Mouse (Mus musculus) intestine, postnatal 0 days (tissue): Measurements from ENCODE around the gene Ddx19b. TPM values are rescaled to one million over a fixed set of nuclear protein-coding genes. Genes with fewer than 3 reads are reported as not detected.

ENCODE experiments used
- ATAC-seq: fragments of 200-750 bp; cut with Nextera tagmentation; 2 replicates; pipeline ENCODE4 v1.8.0; 2017; ENCODE audit warnings: mild to moderate bottlenecking, moderate TSS enrichment, moderate library complexity
- H3K27ac ChIP-seq: fragments of 300-500 bp; sonication (generic); 2 replicates; pipeline ENCODE4 v1.5.1; 2014; ENCODE audit warnings: mild to moderate bottlenecking, low read depth, low read length, moderate library complexity
- H3K27me3 ChIP-seq: fragments of 300-500 bp; sonication (generic); replicated peaks from 2 replicates; pipeline ENCODE4 v1.6.1; 2014; ENCODE audit warnings: low read length, mixed read lengths; ENCODE audit not compliant: control insufficient read depth, insufficient read depth
- H3K36me3 ChIP-seq: fragments of 300-500 bp; sonication (generic); 2 replicates; pipeline ENCODE4 v1.6.1; 2014; ENCODE audit warnings: mild to moderate bottlenecking, moderate library complexity; ENCODE audit not compliant: control insufficient read depth, insufficient read depth
- H3K4me1 ChIP-seq: fragments of 300-500 bp; sonication (generic); replicated peaks from 2 replicates; pipeline ENCODE4 v1.6.1; 2014; ENCODE audit warnings: antibody characterized with exemption, low read length, mixed read lengths; ENCODE audit not compliant: control insufficient read depth, insufficient read depth
- H3K4me2 ChIP-seq: fragments of 300-500 bp; sonication (generic); replicated peaks from 2 replicates; pipeline ENCODE4 v1.6.1; 2014; ENCODE audit warnings: low read depth, mild to moderate bottlenecking, moderate library complexity
- H3K4me3 ChIP-seq: fragments of 300-500 bp; sonication (generic); 2 replicates; pipeline ENCODE4 v1.5.1; 2014; ENCODE audit warnings: low read depth, low read length
- H3K9ac ChIP-seq: fragments of 300-500 bp; sonication (generic); 2 replicates; pipeline ENCODE4 v1.6.1; 2014; ENCODE audit warnings: mild to moderate bottlenecking, low read depth, low read length
- H3K9me3 ChIP-seq: fragments of 300-500 bp; sonication (generic); 2 replicates; pipeline ENCODE4 v1.6.1; 2016; ENCODE audit warnings: mixed run types; ENCODE audit not compliant: control insufficient read depth
- CTCF ChIP-seq: sonication (generic); IDR thresholded peaks from 2 replicates; pipeline ENCODE4 v1.5.1; 2016; ENCODE audit warnings: low read depth, mild to moderate bottlenecking, control low read depth, antibody characterized with exemption, moderate library complexity
- WGBS: fragments of 180-500 bp; shearing (Covaris S2); extraction: QIAGEN DNeasy Blood & Tissue Kit; methylation state at CpG from one replicate; pipeline ENCODE4 v1.1.7; 2014; 5-methylcytosine and 5-hydroxymethylcytosine counted together
- microRNA-seq: library from miRNA; unstranded; fragments of <30 nt; microRNA quantifications from one replicate; pipeline ENCODE4, GENCODE M21; 2016
- polyA plus RNA-seq: library from polyadenylated mRNA; unstranded; fragments of >200 nt; fragmentation: Nextera tagmentation; extraction: Ambion mirVana; gene quantifications from 2 replicates; pipeline ENCODE4 v1.2.1, GENCODE M21; 2015

The Ddx19b gene
- polyA plus RNA-seq, 1 experiment from 2014 or later: 4.5 TPM

GRCm38 (mm10) chr8:110954776-110955175, 76.8 kb downstream of the Ddx19b start:
- H3K36me3 ChIP-seq: no peaks in the 10 kb centered on the region
- H3K4me2 ChIP-seq: no peak overlapping the region
- WGBS: 69% methylated on average over 8 of the region's 8 CpGs
- no peaks in the 10 kb centered on the region for H3K27me3 ChIP-seq
- no peak for TF ChIP-seq CTCF
- no peak overlapping the region for H3K9ac ChIP-seq
- H3K27ac ChIP-seq: no peak overlapping the region
- H3K4me3 ChIP-seq: no peak overlapping the region
- H3K4me1 ChIP-seq: no peaks in the 10 kb centered on the region
- no peak for ATAC-seq
- no peaks in the 10 kb centered on the region for H3K9me3 ChIP-seq

Small RNA genes within 50 kb of the gene (microRNA-seq; reads per million reads assigned to microRNA genes)
- gene Gm24103 (not detected), gene Mir3473d (not detected)

Other genes starting within 250 kb of the Ddx19b start
- 2.7 and 3.0 TPM in 2 replicates for gene Il34, start 225.8 kb downstream of the Ddx19b start, polyA plus RNA-seq
- 40.2 and 46.1 TPM in 2 replicates for gene Cog4, start 185.2 kb downstream of the Ddx19b start, polyA plus RNA-seq
- 29.7 and 33.4 TPM in 2 replicates for gene Sf3b3, start 185.0 kb downstream of the Ddx19b start, polyA plus RNA-seq
- gene Fuk, start 129.3 kb downstream of the Ddx19b start, polyA plus RNA-seq: 6.2 and 6.9 TPM in 2 replicates
- gene St3gal2, start 111.8 kb downstream of the Ddx19b start, polyA plus RNA-seq: 4.9 and 5.1 TPM in 2 replicates
- 8.0 and 8.9 TPM in 2 replicates for gene Ddx19a, start 34.0 kb downstream of the Ddx19b start, polyA plus RNA-seq
- gene Aars, start 1.4 kb upstream of the Ddx19b start, polyA plus RNA-seq: 30.0 and 30.7 TPM in 2 replicates
- 7.3 and 8.4 TPM in 2 replicates for gene Exosc6, start 24.6 kb upstream of the Ddx19b start, polyA plus RNA-seq
- not detected in 2 replicates for gene Clec18a, start 60.7 kb upstream of the Ddx19b start, polyA plus RNA-seq
- 4.3 and 4.7 TPM in 2 replicates for gene Pdpr, start 62.9 kb upstream of the Ddx19b start, polyA plus RNA-seq
- gene Glg1, start 227.5 kb upstream of the Ddx19b start, polyA plus RNA-seq: 26.5 and 29.1 TPM in 2 replicates